ENCODE assay signal across 24 mouse cellular contexts in the genomic region with DNA sequence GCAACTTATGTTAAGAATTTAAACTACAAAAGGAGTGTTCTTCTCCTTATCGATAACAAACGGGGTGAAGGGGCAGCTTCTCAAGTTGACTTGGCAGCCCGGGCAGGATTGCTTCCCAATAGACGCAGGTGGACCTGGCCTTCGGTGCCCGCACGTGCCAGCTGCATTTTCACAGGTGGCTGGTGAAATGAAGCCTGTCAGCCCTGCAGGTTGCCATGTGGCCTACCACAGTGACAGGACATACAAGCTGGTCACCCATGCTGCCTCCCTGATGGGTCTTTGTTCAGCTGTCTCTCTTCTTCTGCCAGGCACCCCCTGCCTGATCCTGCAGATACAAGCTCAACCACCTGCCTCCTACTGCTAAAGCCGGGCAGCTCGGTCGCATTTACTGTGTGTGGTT. TPM values are rescaled to one million over a fixed set of nuclear protein-coding genes. Genes with fewer than 3 reads are reported as not detected.
A peak's percentile ranks its signal among the peaks of the same experiment; 100 is the strongest.
DNase-seq lines count a peak whose midpoint lies in the region; ATAC-seq and TF ChIP-seq lines count a peak whose summit lies in the region.
"Had no signal": no experiment of that assay in that cellular context is flagged by ENCODE, and none has a peak within 500 bp of the region (broad histone marks: within the 10 kb centered on the region; RNA-seq: fewer than 3 reads in every experiment).

No protein-coding gene starts in this region.

- no peak for TF ChIP-seq CTCF in hindbrain, postnatal 0 days (IDR thresholded peaks at IDR 0.05; ENCODE audit: low read depth)
- TF ChIP-seq CTCF in midbrain, postnatal 0 days (IDR thresholded peaks at IDR 0.05) = no peak

- DNase-seq in cerebellum, adult 9-10 months = peak; percentile 15
- DNase-seq in cerebellum, adult 9-11 months = no peak
- DNase-seq in hindbrain, postnatal 0 days (ENCODE audit: low spot score) = peak; percentile 32
- peak; percentile 28 for DNase-seq in midbrain, postnatal 0 days (ENCODE audit: low spot score)
- DNase-seq: adrenal gland, postnatal 10 days; adrenal gland, postnatal 36 days; B cell, adult 2 months; cerebellum, adult 8-10 months; gastrocnemius, adult 2 months; gastrocnemius, postnatal 14 days; heart, adult 11 months; kidney, adult 18-20 months had no signal

- WGBS in hindbrain, postnatal 0 days = 76% methylated on average over 10 of the region's 10 CpGs
- WGBS in hindbrain, embryonic 12.5 days = 94% methylated on average over 10 of the region's 10 CpGs
- 93% methylated on average over 10 of the region's 10 CpGs for WGBS in midbrain, postnatal 0 days
- 96% methylated on average over 10 of the region's 10 CpGs for WGBS in midbrain, embryonic 15.5 days

- no peaks in the 10 kb centered on the region for H3K27me3 ChIP-seq in hindbrain, postnatal 0 days (ENCODE audit: insufficient read depth, low read length)
- H3K27me3 ChIP-seq in hindbrain, embryonic 12.5 days = no peaks in the 10 kb centered on the region
- no peaks in the 10 kb centered on the region for H3K27me3 ChIP-seq in midbrain, postnatal 0 days (ENCODE audit: insufficient read depth, low read length)
- no peaks in the 10 kb centered on the region for H3K27me3 ChIP-seq in midbrain, embryonic 15.5 days (replicated peaks)
- H3K27me3 ChIP-seq: forebrain, embryonic 13.5 days; hindbrain, embryonic 13.5 days; Patski had no signal

- no peak overlapping the region for H3K9ac ChIP-seq in hindbrain, postnatal 0 days (replicated peaks; ENCODE audit: low read length)
- no peak overlapping the region for H3K9ac ChIP-seq in hindbrain, embryonic 12.5 days
- no peak overlapping the region for H3K9ac ChIP-seq in midbrain, postnatal 0 days (replicated peaks; ENCODE audit: low read length, poor library complexity, severe bottlenecking)
- no peak overlapping the region for H3K9ac ChIP-seq in midbrain, embryonic 15.5 days
- H3K9ac ChIP-seq: forebrain, embryonic 13.5 days; hindbrain, embryonic 13.5 days had no signal

- no peaks in the 10 kb centered on the region for H3K4me1 ChIP-seq in hindbrain, postnatal 0 days (ENCODE audit: insufficient read depth, low read length)
- H3K4me1 ChIP-seq in hindbrain, embryonic 12.5 days = 0 out of 2 replicates have a peak, but pooled peaks cover 2% of the 10 kb centered on the region
- H3K4me1 ChIP-seq in midbrain, postnatal 0 days (ENCODE audit: insufficient read depth, low read length) = no peaks in the 10 kb centered on the region
- H3K4me1 ChIP-seq in midbrain, embryonic 15.5 days = no peaks in the 10 kb centered on the region
- H3K4me1 ChIP-seq: forebrain, embryonic 10.5 days; forebrain, embryonic 13.5 days; hindbrain, embryonic 13.5 days had no signal

- H3K27ac ChIP-seq in hindbrain, postnatal 0 days = no peak overlapping the region
- no peak overlapping the region for H3K27ac ChIP-seq in hindbrain, embryonic 12.5 days
- no peak overlapping the region for H3K27ac ChIP-seq in midbrain, postnatal 0 days (ENCODE audit: low read depth, low read length)
- H3K27ac ChIP-seq in midbrain, embryonic 15.5 days = no peak overlapping the region
- H3K27ac ChIP-seq: forebrain, embryonic 10.5 days; forebrain, embryonic 13.5 days; gastrocnemius, adult 2 months; hindbrain, embryonic 13.5 days had no signal

- no peaks in the 10 kb centered on the region for H3K36me3 ChIP-seq in hindbrain, postnatal 0 days (ENCODE audit: insufficient read depth, low read length)
- H3K36me3 ChIP-seq in hindbrain, embryonic 12.5 days = peaks cover 42% of the 10 kb centered on the region
- peaks cover 10% of the 10 kb centered on the region; the same call in 1 of the 2 replicates for H3K36me3 ChIP-seq in midbrain, postnatal 0 days (ENCODE audit: insufficient read depth, low read length)
- peaks cover 12% of the 10 kb centered on the region for H3K36me3 ChIP-seq in midbrain, embryonic 15.5 days (replicated peaks)
- H3K36me3 ChIP-seq: G1E had no signal

- no peak overlapping the region for H3K4me3 ChIP-seq in hindbrain, postnatal 0 days (ENCODE audit: low read length)
- H3K4me3 ChIP-seq in hindbrain, embryonic 12.5 days = no peak overlapping the region
- H3K4me3 ChIP-seq in midbrain, postnatal 0 days (ENCODE audit: low read depth, low read length) = no peak overlapping the region
- H3K4me3 ChIP-seq in midbrain, embryonic 15.5 days = no peak overlapping the region
- H3K4me3 ChIP-seq: forebrain, embryonic 10.5 days; forebrain, embryonic 13.5 days; gastrocnemius, adult 2 months; hindbrain, embryonic 13.5 days had no signal

- H3K4me2 ChIP-seq in hindbrain, postnatal 0 days (ENCODE audit: low read depth, low read length) = no peak overlapping the region
- no peak overlapping the region for H3K4me2 ChIP-seq in hindbrain, embryonic 12.5 days (replicated peaks)
- H3K4me2 ChIP-seq in midbrain, postnatal 0 days (ENCODE audit: low read depth, low read length, poor library complexity, severe bottlenecking) = no peak overlapping the region
- H3K4me2 ChIP-seq in midbrain, embryonic 15.5 days = no peak overlapping the region
- H3K4me2 ChIP-seq: forebrain, embryonic 13.5 days; heart, embryonic 11.5 days; hindbrain, embryonic 13.5 days had no signal

- ATAC-seq in hindbrain, postnatal 0 days = peak; percentile 27; the same call in 1 of the 2 replicates
- no peak for ATAC-seq in hindbrain, embryonic 12.5 days (ENCODE audit: low FRiP score)
- ATAC-seq in midbrain, postnatal 0 days (ENCODE audit: low FRiP score) = no peak
- no peak for ATAC-seq in midbrain, embryonic 15.5 days (replicated peaks)
- ATAC-seq: forebrain, embryonic 13.5 days; forebrain, embryonic 16.5 days; hindbrain, embryonic 16.5 days; inflammation-experienced regulatory T-cells, adult 6 months; intestine, embryonic 16.5 days; Patski had no signal

- H3K9me3 ChIP-seq in hindbrain, postnatal 0 days (ENCODE audit: low read length) = no peaks in the 10 kb centered on the region
- peaks cover 6% of the 10 kb centered on the region; the same call in 1 of the 2 replicates for H3K9me3 ChIP-seq in hindbrain, embryonic 12.5 days (replicated peaks)
- no peaks in the 10 kb centered on the region for H3K9me3 ChIP-seq in midbrain, postnatal 0 days (ENCODE audit: low read length)
- no peaks in the 10 kb centered on the region; the same call in 1 of the 2 replicates for H3K9me3 ChIP-seq in midbrain, embryonic 15.5 days
- H3K9me3 ChIP-seq: G1E; hindbrain, embryonic 13.5 days had no signal

RNA-seq across cellular contexts. Expression of a gene that starts 45.3 kb away (rescaled TPM):
- total RNA-seq in hindbrain, postnatal 0 days (2014; rRNA removed) = 81.7 and 97.8 TPM in 2 replicates
- 31.0 and 32.0 TPM in 2 replicates for polyA plus RNA-seq in hindbrain, postnatal 0 days (2015; fragmentation: Nextera tagmentation; extraction: Ambion mirVana)
- polyA plus RNA-seq in hindbrain, embryonic 12.5 days (2016; fragmentation: Nextera tagmentation; extraction: Ambion mirVana) = 79.9 and 83.9 TPM in 2 replicates
- 98.0 and 111 TPM in 2 replicates for total RNA-seq in midbrain, postnatal 0 days (2014; rRNA removed)
- polyA plus RNA-seq in midbrain, postnatal 0 days (2015; fragmentation: Nextera tagmentation; extraction: Ambion mirVana) = 31.0 and 32.3 TPM in 2 replicates
- polyA plus RNA-seq in midbrain, embryonic 15.5 days (2015; fragmentation: Nextera tagmentation; extraction: Ambion mirVana) = 55.7 and 65.4 TPM in 2 replicates
